Mouse (Mus musculus): Measurements from ENCODE around the gene Osmr.

Gene Osmr

DNA sequence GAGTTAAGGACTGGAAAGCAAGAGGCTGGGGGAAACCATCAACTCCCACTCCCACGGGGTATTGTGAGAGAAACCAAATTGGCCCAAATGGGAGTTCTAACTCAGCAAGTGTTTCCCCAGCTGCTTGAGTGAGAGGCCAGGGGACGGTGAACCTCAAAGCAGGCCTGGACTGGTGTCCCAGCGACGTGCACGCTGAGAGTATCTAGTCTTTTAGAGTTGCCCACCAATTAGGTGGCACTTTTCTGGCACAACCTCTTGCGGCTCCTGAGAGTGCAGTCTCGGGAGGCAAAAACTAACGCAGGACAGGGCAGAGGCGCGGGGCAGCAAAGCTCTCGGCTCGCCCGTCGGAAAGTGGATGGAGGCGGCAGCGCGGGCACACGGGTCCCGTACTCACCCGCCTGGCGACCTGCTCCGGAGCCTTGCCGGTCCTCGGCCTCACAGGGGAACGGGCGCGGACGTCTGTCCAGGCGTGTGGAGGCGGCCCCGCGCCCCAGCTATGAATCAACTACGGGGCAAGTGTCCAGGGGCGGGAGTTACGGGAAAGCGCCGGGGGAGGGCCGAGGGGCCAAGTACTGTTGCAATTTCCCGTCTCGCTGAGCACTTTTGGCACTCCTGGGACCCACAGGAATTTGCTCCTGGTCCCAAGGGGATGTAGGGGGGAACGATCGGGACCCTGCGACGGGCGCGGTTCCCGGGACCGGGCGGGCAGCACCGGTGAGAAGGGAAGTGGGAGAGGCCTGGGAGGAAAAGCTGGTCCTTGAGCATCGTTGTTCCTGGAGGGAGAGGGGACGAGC, 765 bp downstream of the Osmr start:
- no peak for TF ChIP-seq GATA4 (IDR thresholded peaks at IDR 0.05; ENCODE audit: insufficient replicate concordance, low read length)

DNA sequence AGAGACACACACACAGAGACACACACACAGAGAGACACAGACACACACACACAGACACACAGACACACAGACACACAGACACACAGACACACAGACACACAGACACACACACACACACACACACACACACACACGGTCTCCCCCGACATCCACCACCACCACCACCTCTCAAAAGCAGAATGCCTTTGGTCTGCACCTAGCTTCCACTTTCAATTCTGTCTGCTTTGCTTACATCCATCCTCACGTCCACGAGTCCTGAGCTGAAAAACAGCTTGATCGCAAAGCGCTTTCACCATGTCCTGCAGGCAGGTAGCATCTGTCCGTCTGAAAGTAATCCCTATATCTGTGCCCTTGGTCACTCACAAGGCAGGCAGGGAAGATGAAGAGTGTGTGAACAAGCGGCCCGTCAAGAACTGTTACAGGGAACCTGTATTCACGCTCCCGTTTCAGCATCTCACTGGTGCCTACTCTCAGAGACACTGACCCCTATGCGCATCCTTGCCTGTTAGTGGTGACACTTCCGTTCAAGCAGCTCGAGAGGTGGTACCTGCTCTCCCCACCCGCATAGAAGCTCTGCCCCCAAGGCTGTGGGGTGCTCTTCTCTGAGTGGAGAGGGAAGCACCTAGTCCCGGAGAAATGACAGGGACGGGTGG, 1.5 kb downstream of the Osmr start:
- TF ChIP-seq GATA4 (IDR thresholded peaks at IDR 0.05; ENCODE audit: insufficient replicate concordance, low read length): no peak

DNA sequence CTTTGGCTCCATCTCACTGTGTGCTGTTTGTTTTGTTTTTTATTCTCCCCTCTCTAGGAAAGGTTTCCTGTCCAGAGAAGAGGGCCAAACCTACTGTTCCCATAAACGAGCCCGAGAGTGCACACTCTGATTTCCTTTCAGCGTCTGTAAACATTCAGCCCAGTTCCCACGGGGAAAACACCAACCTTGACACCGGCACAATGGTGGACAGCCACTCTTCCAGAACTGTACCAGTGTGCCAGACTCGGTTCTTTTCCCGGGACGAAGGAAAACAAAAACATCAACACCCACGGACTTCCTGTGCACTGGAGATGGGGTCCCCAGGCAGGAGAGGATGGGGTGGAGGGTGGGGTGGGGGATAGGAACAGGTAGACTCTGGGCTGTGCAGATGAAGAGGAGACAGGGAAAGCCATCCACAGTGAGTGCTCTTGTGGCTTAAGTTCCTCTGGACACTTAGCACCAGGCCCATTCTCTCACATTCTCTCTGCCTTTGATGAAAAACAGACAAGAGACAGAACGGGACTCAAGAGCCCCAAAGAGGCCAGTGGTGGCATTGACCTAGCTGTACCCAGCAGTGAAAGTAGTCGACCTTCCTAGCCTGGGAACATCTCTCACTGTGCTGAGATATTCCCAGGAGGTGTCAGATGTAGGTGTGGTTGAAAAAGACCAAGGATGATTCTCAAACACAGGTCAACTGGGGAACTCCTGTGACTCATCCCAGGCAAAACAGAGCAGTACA, 3.0 kb downstream of the Osmr start:
- no peak for TF ChIP-seq GATA4 (IDR thresholded peaks at IDR 0.05; ENCODE audit: insufficient replicate concordance, low read length)

DNA sequence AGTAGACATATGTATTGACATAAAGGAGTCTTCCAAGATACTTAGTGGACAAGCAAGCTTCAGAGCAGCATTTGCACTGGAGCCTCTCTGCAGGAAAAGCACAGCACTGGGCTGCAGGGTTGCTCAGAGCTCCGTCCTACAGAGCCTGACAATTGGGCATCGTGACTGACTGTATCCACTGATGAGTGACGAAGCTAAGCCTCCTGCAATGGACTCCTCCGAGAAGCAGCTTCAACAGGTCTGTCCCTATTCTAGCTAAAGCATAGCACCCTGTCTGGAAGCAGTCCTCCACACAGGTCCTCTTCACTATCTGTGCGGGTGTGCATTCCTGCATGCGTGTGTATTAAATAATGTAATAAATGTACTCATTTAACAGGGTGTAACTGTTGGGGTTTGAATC, 7.9 kb downstream of the Osmr start:
- TF ChIP-seq GATA4 (IDR thresholded peaks at IDR 0.05; ENCODE audit: insufficient replicate concordance, low read length): no peak

DNA sequence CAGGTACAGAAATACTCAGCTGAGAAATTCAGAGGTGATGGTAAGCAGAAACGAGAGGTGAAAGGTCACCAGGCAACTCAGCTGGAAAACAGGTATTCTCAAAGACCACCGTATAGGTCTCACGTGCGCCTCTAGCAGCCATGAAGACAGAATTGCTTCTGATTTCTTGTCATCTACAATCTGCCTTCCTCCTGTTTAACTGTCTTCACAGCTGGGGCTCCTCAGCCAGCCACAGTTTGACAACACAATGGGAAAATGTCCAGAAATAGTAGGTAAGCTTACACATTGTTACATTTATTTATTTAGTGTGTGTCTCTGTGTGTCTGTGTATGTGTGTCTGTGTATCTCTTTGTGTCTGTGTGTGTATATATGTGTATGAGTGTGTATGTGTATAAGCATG, 12.6 kb downstream of the Osmr start:
- TF ChIP-seq GATA4 (IDR thresholded peaks at IDR 0.05; ENCODE audit: insufficient replicate concordance, low read length): no peak

DNA sequence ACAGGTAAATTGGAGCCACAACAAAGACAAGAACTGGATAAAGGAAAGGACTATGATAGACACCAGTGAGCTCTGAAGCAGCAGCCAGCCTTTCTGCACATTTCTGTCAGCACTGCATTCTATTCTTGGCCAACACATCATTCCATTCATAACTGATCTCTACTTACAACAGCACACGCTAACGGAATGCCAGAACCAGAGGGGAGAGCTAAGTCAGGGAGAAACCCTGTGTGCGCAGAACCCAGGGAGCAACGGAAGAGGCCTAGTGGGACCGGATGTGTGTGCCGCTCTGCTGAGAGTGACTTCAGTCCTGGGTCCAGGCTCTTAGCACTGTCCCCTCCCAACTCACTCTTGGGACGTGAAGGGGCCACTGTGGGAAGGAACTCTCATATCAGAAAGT, 13.2 kb downstream of the Osmr start:
- TF ChIP-seq GATA4 (IDR thresholded peaks at IDR 0.05; ENCODE audit: insufficient replicate concordance, low read length): no peak

DNA sequence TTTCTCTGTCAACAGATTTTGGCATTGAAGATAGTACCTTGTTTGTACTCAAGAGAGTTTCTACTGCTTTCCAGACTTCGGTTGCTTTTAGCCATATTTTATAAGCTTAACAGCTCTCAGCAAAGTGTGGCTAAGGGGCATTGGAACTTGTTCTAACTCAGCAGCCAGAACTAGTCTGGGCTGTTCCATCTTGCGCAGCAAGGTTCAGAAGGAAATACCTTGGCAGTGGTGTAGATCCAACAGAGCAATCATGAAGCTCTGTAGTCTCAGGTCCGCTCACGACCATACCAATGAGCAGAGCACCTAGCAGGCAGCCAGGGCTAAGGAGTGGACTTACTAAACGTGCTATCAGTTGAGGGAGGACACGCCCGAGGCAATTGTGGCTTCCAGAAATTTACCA, 15.0 kb downstream of the Osmr start:
- TF ChIP-seq GATA4 (IDR thresholded peaks at IDR 0.05; ENCODE audit: insufficient replicate concordance, low read length): no peak

DNA sequence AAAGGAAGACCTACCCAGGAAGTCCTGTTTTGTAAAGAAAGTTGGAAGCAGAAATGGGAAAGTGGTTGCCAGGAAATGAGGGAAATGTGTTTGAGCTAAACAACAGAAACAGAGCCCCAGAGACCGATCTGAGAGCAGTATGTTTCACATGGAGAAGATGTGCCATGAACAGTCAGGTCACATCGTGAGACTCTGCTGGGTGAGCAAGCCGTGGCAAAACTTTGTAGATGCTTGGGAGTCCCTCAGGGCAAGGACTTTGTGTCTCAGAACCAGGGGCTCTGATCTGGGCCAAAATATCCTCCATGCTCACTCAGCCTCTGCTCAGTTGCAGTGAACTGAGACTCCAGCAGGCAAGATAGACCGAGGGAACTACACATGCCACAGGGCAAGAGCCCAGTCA, 15.9 kb downstream of the Osmr start:
- TF ChIP-seq GATA4 (IDR thresholded peaks at IDR 0.05; ENCODE audit: insufficient replicate concordance, low read length): no peak

DNA sequence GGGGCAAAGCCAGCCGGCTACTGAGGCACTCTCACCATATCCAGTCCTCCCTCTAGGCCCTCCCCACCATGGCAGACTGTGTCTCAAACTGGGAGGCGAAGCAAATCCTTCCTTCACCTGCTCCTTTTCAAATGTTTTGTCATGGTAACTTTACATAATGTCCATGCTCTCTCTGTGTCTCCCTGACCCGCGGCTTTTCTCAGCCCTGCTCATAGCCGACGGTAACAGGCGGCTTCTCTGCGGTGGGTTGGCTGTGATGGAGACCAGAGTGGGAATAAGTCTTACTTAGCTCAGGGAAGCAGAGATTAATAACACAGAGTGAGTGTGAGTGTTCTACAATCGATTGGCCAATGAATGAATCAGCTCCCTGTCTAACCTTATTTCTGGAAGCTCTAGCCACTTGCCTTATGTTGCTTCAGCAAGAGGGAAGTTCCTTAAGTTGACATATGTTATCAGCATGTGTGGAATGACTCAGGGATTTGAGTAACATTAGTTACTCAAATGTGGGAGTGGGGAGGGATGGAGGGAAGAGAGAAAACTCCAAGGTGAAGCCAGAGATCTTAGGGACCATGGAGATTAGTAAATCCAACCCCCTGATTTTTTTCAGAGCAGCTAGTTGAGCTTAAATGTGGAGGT, 17.4 kb downstream of the Osmr start:
- no peak for TF ChIP-seq GATA4 (IDR thresholded peaks at IDR 0.05; ENCODE audit: insufficient replicate concordance, low read length)

DNA sequence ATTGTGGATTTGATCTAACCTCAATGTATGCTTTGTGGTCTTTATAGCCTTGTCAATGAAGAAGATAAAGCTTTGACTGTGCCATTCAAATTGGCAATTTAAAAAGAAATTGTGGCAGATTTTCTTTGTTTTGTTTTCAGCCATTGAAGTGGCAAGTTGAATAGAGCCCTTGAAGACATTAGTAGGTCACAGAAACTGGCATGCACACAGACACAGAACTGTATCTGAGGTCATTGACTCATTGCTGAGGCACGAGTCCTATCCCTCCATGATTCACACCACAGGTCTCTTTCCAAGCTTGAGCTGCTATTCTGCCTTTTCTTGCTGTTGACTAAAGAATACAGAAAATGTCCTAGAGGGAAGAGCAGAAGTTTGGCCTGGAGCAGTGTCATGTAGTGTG, 24.9 kb downstream of the Osmr start:
- TF ChIP-seq GATA4 (IDR thresholded peaks at IDR 0.05; ENCODE audit: insufficient replicate concordance, low read length): no peak

DNA sequence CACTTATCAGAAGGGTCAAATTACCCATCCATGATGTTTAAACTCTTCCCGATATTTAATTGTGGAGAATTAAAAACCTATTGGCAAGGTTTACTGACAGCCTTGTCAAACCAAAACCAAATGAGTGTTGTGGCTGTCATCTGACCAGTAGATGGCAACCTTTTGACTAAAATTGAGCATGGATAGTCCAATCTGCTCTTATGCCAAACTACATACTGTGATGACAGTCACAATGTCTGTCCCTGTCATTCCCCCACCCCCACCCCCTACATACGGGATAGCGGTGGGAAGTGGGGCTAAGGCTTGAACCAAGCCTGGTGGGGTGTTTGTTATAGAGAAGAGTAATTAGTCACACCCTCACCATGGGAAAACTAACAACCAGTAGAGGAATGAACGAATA, 34.6 kb downstream of the Osmr start:
- no peak for TF ChIP-seq GATA4 (IDR thresholded peaks at IDR 0.05; ENCODE audit: insufficient replicate concordance, low read length)

DNA sequence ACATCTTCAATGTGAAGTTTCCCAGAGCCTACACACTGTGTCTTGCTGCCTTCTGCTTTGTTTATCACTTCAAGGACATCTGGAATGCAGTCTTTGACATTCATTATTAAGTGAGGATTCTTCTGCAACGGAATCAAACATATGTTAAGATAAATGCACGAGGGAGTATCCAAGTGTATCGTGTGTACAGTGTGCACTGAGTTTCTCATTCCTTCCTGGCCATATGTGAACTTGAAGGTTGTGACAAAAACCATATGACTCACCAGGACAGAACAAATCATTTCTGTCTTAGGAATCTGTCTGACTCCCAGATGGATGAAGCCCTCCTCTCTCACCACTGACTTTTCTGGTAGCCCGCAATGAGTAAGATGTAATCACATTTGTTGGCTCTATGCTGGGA, 59.0 kb downstream of the Osmr start:
- TF ChIP-seq GATA4 (IDR thresholded peaks at IDR 0.05; ENCODE audit: insufficient replicate concordance, low read length): no peak

DNA sequence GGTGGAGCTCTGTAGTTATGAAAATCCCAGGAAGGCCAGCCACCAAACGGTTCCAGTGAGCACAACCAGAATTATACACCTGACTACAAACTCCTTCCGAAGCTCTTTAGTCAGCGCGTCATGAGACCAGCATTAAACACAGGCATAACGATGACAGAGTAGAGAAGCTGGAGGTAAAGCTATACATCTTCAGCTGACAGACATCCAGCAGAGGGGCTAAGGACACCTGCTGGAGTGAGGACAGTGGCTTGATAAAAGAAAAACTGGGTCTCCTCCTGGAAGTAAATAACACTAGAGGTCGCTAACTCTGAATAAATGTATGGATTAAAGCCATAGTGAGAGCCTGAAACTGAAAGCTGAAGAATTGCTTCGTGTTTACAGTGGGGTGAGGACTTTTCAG, 81.9 kb downstream of the Osmr start:
- no peak for TF ChIP-seq GATA4 (IDR thresholded peaks at IDR 0.05; ENCODE audit: insufficient replicate concordance, low read length)

DNA sequence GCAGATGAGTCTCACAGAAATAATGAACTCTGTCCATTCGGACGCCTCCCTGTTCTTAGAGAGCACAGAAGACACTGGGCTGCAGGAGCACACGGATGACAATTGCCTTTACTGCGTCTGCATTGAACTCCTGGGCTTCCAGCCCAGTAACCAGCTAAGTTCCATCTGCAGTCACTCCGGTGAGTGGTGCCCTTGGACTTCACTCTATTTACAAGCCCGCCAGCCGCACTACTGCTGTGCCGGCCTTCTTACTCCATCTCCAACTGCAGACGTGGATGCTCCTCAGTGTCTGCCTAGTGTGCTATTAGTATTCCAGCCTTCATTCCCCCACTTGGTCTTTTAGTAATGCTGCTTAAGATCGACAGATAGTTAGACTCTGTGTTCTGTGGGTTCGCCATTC, 83.1 kb downstream of the Osmr start:
- no peak for TF ChIP-seq GATA4 (IDR thresholded peaks at IDR 0.05; ENCODE audit: insufficient replicate concordance, low read length)

DNA sequence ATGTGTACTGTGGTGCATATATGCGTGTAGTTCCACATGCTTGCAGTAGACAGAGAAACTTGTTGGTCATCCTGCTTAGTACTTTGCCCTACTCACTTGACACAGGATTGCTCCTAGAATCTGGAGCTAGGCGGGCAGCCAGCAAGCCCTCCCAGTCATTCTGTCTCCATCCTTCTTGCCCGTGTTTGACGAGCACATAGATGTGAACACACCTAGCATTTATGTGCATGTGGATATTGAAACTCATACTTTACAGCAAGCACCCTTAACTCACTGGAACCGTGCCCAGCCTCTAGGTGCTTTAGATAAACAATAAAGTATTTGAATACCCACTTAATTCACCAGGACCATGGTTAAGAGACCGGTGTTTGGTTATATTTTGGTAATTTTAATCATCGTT, 84.8 kb downstream of the Osmr start:
- no peak for TF ChIP-seq GATA4 (IDR thresholded peaks at IDR 0.05; ENCODE audit: insufficient replicate concordance, low read length)

DNA sequence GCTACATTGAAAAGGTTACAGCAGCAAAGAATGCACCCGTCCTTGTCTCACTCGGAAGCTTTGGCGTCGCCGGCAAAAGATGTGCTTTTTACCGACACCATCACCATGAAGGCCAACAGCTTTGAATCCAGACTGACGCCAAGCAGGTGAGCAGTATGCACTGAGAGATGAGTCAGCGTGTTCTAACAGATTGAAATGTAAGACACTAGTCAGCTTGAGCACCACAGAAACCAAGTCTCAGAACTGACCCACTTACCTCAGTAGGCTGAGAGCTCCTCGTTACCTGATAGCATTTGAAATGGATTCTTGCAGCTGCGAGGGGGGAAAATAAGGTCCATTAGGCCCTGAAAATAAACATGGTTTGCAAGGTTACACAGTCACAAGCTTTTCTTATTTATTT, 87.5 kb downstream of the Osmr start:
- TF ChIP-seq GATA4 (IDR thresholded peaks at IDR 0.05; ENCODE audit: insufficient replicate concordance, low read length): no peak

Measured in liver, adult (tissue).